Comparison of ENCODE assay signal across 11 mouse cellular contexts in the genomic region with DNA sequence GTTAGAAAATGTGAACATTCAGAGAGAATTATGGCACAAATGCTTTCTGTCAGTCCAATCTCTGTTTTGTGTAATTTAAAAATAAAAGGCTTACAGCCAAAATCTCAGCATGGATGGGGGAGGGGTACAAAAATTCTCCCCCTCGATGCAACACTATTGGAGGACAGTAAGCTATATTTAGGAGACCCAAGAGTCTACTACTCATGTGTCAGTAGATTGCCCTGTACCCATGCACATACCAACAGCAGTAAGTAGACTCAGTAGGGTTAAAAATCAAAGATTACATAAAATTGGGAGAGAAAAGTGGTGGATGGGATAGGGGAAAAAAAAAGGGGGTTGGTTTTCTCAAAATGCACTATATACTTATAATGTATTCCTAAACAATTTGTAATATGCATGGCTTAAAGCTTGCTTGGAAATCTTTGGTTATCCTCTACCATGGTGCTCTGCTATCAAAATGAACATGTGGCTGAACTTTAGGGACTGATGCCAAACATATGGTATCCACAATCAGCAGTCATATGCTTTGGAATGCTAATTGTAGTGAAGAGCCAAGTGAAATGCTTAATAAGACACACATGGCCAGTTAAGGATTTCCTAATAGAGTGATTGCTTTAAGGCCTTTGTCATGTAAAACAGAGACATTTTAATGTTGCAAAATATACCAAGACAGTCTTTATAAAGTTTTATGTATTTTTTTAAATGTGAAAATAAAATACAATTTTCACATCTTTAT.
A peak's percentile ranks its signal among the peaks of the same experiment; 100 is the strongest.
DNase-seq lines count a peak whose midpoint lies in the region; ATAC-seq and TF ChIP-seq lines count a peak whose summit lies in the region.
"Had no signal": no experiment of that assay in that cellular context is flagged by ENCODE, and none has a peak within 500 bp of the region (broad histone marks: within the 10 kb centered on the region; RNA-seq: fewer than 3 reads in every experiment).

No protein-coding gene starts in this region.

- no peak for TF ChIP-seq CTCF in midbrain, postnatal 0 days (IDR thresholded peaks at IDR 0.05)

- no peak for DNase-seq in hindbrain, embryonic 11.5 days (ENCODE audit: low spot score)
- DNase-seq in midbrain, postnatal 0 days (ENCODE audit: low spot score) = peak; percentile 14
- DNase-seq in midbrain, embryonic 11.5 days (ENCODE audit: low spot score, missing footprints) = no peak
- DNase-seq in forelimb bud, embryonic 11.5 days (ENCODE audit: low read depth, low spot score) = peak; percentile 42
- peak; percentile 1 for DNase-seq in telencephalon, adult 2 months (ENCODE audit: low read depth, low spot score)
- no peak for DNase-seq in thymus, postnatal 14 days
- DNase-seq: kidney, postnatal 10 days; right cerebral cortex, postnatal 14 days had no signal

- H3K4me1 ChIP-seq in hindbrain, embryonic 13.5 days (replicated peaks) = no peaks in the 10 kb centered on the region
- H3K4me1 ChIP-seq in hindbrain, embryonic 11.5 days (replicated peaks; ENCODE audit: control insufficient read depth, insufficient read depth, low read length) = no peaks in the 10 kb centered on the region
- no peaks in the 10 kb centered on the region for H3K4me1 ChIP-seq in midbrain, postnatal 0 days (ENCODE audit: insufficient read depth, low read length)
- no peaks in the 10 kb centered on the region for H3K4me1 ChIP-seq in midbrain, embryonic 11.5 days (ENCODE audit: control insufficient read depth, insufficient read depth, low read length)
- H3K4me1 ChIP-seq: limb, embryonic 15.5 days had no signal

- H3K4me3 ChIP-seq in hindbrain, embryonic 13.5 days = no peak overlapping the region
- H3K4me3 ChIP-seq in hindbrain, embryonic 11.5 days (ENCODE audit: low read depth, low read length) = no peak overlapping the region
- H3K4me3 ChIP-seq in midbrain, postnatal 0 days (ENCODE audit: low read depth, low read length) = no peak overlapping the region
- H3K4me3 ChIP-seq in midbrain, embryonic 11.5 days (ENCODE audit: low read depth, low read length) = no peak overlapping the region
- H3K4me3 ChIP-seq: limb, embryonic 15.5 days had no signal

- H3K36me3 ChIP-seq in hindbrain, embryonic 13.5 days = no peaks in the 10 kb centered on the region
- H3K36me3 ChIP-seq in hindbrain, embryonic 11.5 days (ENCODE audit: control insufficient read depth, insufficient read depth, low read length) = no peaks in the 10 kb centered on the region
- no peaks in the 10 kb centered on the region for H3K36me3 ChIP-seq in midbrain, postnatal 0 days (ENCODE audit: insufficient read depth, low read length)
- H3K36me3 ChIP-seq in midbrain, embryonic 11.5 days (ENCODE audit: control insufficient read depth, insufficient read depth, low read length) = no peaks in the 10 kb centered on the region
- H3K36me3 ChIP-seq: limb, embryonic 15.5 days had no signal

- H3K9me3 ChIP-seq in hindbrain, embryonic 13.5 days = no peaks in the 10 kb centered on the region
- no peaks in the 10 kb centered on the region for H3K9me3 ChIP-seq in hindbrain, embryonic 11.5 days (ENCODE audit: control insufficient read depth, low read length)
- H3K9me3 ChIP-seq in midbrain, postnatal 0 days (ENCODE audit: low read length) = no peaks in the 10 kb centered on the region
- no peaks in the 10 kb centered on the region for H3K9me3 ChIP-seq in midbrain, embryonic 11.5 days (ENCODE audit: control insufficient read depth, low read length)
- H3K9me3 ChIP-seq: limb, embryonic 15.5 days had no signal

- H3K27ac ChIP-seq in hindbrain, embryonic 13.5 days = no peak overlapping the region
- no peak overlapping the region for H3K27ac ChIP-seq in hindbrain, embryonic 11.5 days (ENCODE audit: low read depth, low read length)
- H3K27ac ChIP-seq in midbrain, postnatal 0 days (ENCODE audit: low read depth, low read length) = no peak overlapping the region
- H3K27ac ChIP-seq in midbrain, embryonic 11.5 days (ENCODE audit: low read depth, low read length) = no peak overlapping the region
- H3K27ac ChIP-seq: limb, embryonic 15.5 days had no signal

- 0 out of 2 replicates have a peak, but pooled peaks have one; percentile 59 for ATAC-seq in hindbrain, embryonic 13.5 days (ENCODE audit: low FRiP score)
- ATAC-seq in hindbrain, embryonic 11.5 days (ENCODE audit: low FRiP score) = no peak
- no peak for ATAC-seq in midbrain, postnatal 0 days (ENCODE audit: low FRiP score)
- ATAC-seq in midbrain, embryonic 11.5 days (ENCODE audit: low FRiP score) = no peak
- ATAC-seq in CD4-positive, CD25-positive, alpha-beta regulatory T cell, adult 4 months = no peak

- no peaks in the 10 kb centered on the region for H3K27me3 ChIP-seq in hindbrain, embryonic 13.5 days
- no peaks in the 10 kb centered on the region for H3K27me3 ChIP-seq in hindbrain, embryonic 11.5 days (ENCODE audit: control insufficient read depth, insufficient read depth, low read length)
- H3K27me3 ChIP-seq in midbrain, postnatal 0 days (ENCODE audit: insufficient read depth, low read length) = no peaks in the 10 kb centered on the region
- no peaks in the 10 kb centered on the region for H3K27me3 ChIP-seq in midbrain, embryonic 11.5 days (ENCODE audit: control insufficient read depth, insufficient read depth, low read length)
- H3K27me3 ChIP-seq: limb, embryonic 15.5 days had no signal

- 81% methylated on average over 1 of the region's 1 CpGs for WGBS in hindbrain, embryonic 13.5 days
- 88% methylated on average over 1 of the region's 1 CpGs for WGBS in hindbrain, embryonic 11.5 days
- 85% methylated on average over 1 of the region's 1 CpGs for WGBS in midbrain, postnatal 0 days
- WGBS in midbrain, embryonic 11.5 days = 88% methylated on average over 1 of the region's 1 CpGs

- H3K9ac ChIP-seq in hindbrain, embryonic 13.5 days = no peak overlapping the region
- no peak overlapping the region for H3K9ac ChIP-seq in hindbrain, embryonic 11.5 days (ENCODE audit: low read depth, low read length)
- H3K9ac ChIP-seq in midbrain, postnatal 0 days (replicated peaks; ENCODE audit: low read length, poor library complexity, severe bottlenecking) = no peak overlapping the region
- no peak overlapping the region for H3K9ac ChIP-seq in midbrain, embryonic 11.5 days (ENCODE audit: low read length)
- H3K9ac ChIP-seq: limb, embryonic 15.5 days had no signal

- no peak overlapping the region for H3K4me2 ChIP-seq in hindbrain, embryonic 13.5 days
- no peak overlapping the region for H3K4me2 ChIP-seq in hindbrain, embryonic 11.5 days (replicated peaks; ENCODE audit: low read depth, low read length)
- H3K4me2 ChIP-seq in midbrain, postnatal 0 days (ENCODE audit: low read depth, low read length, poor library complexity, severe bottlenecking) = no peak overlapping the region
- no peak overlapping the region for H3K4me2 ChIP-seq in midbrain, embryonic 11.5 days
- H3K4me2 ChIP-seq: limb, embryonic 15.5 days had no signal

Comparison
In these comparisons a context has a peak if more than half of its experiments do, and no peak if none do; other contexts are left out.
1. DNase-seq: peak in midbrain, postnatal 0 days (single experiment), forelimb bud, embryonic 11.5 days (single experiment) and telencephalon, adult 2 months (single experiment); none in hindbrain, embryonic 11.5 days (single experiment), midbrain, embryonic 11.5 days (single experiment) and thymus, postnatal 14 days (single experiment).